Mouse (Mus musculus): Measurements from ENCODE around the gene Cadm1. TPM values are rescaled to one million over a fixed set of nuclear protein-coding genes. Genes with fewer than 3 reads are reported as not detected.
A peak's percentile ranks its signal among the peaks of the same experiment; 100 is the strongest.

Gene Cadm1
- total RNA-seq, 2 experiments from 2014 or later: 3.1 to 4.9 TPM

DNA sequence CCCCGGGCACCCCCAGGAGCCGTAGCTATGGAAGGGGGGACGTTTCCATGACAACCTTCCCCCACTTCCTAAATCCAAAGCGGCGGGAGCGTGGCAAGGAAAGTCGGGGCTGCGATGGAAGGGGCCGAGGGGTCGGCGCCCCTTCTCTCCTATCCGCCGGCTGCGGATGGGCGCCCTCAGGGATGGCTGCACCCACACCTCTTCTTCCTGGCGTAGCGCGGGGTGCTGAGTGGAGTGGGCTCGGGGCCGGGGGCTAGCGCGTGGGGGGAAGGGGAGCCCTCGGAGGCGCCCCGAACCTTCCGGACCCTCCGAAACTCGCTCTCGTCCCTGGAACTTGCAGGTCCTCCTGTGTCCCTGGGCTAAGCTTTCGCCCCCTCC is 560 bp downstream of the Cadm1 start:
- Histone ChIP-seq H3K4me3 (peak overlapping the region; percentile 86), H3K27ac (peak overlapping the region; percentile 75)
- no peak for DNase-seq
- intact Hi-C loops (cut with DNase I): loop anchor here (2.0 kb wide), 1 partner anchor 168 kb away; no protein-coding TSS in a partner anchor
- TF ChIP-seq CTCF (IDR thresholded peaks at IDR 0.05): no peak

DNA sequence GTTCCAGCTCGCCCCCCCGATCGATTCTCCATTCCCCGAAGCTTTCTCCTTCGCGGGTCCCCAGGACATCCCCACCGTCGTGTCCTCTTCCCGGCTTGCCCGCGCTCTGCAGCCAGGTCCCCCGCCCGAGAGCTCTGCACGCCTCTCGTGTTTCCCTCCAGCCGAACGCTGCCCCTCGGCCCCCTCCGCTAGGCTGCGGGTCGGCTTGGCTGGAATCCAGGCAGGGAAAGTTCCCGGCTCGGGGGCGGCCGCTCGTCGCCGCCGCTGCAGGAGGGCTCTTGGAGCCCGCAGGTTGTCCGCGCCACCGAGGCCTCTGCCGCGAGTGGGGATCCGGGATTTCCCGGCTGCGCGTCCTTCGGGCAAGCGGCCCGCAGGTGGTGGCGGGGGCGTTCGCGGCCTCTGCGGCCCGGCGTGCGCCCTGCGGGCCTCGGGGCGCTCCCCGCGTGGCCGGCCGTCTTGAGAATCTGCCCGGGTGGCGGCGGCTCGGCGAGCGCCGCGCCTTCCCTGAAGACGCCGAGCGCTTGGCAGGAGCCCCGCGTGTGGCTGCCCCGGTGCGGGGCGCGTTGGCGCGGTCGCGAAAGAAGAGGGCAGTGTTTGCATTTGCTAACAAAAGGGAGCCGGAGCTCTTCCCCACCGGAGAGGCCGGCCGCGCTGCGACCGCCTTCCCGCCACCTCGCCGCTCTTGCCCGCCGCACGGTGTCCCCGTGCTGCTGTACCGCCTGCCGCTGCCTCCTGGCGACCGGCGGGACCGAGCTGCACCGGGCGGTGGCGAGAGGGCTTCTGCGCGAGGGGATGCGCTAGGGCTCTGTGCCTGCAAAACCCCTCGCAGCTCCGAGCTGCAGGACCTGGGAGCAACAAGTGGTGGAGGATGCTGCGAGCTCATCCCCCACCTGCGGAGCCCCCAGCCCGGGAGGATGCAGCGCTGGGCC is 1.2 kb downstream of the Cadm1 start:
- intact Hi-C loops (cut with DNase I): loop anchor here (2.0 kb wide), 1 partner anchor 168 kb away; no protein-coding TSS in a partner anchor
- peak; percentile 80 for DNase-seq

DNA sequence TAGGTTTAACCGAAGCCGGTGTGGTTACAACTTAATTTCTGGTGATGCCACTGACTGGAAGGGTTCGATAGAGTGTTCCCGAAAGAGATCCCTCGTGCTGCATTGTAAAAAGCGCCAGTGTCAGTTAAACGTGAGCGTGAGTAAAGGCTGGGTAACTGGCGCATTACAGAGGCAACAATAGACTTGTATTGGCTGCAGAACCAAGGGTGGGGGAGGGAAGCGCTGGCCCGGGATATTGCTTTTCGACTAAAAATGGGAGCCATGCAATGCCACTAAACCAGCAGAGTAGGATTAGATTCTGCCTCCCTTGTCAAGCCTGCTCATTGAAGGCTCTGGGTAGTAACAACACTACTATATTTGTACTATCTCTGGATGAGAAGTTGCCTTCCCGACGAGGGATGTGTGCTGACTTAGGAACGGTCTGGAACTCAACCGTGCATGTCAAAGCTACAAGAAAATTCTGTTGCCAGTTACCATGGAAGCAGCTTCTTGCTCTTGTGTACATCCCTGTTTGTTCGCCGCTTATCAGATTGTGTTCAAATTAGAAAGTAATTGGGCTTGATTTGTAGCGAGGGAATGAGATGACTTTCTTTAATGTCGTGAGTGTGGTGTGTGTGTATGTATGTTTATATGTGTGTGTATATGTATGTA is 2.4 kb downstream of the Cadm1 start:
- DNase-seq: no peak
- no peak overlapping the region for H3K27ac ChIP-seq
- H3K4me3 ChIP-seq: peak overlapping the region; percentile 86
- TF ChIP-seq CTCF (IDR thresholded peaks at IDR 0.05): no peak
- intact Hi-C loops (cut with DNase I): no loop called here

More for the DNA sequence above, 1.2 kb downstream of the Cadm1 start:
- H3K27ac ChIP-seq: peak overlapping the region; percentile 75
- peak overlapping the region; percentile 86 for H3K4me3 ChIP-seq
- TF ChIP-seq CTCF (IDR thresholded peaks at IDR 0.05): peak; percentile 48

DNA sequence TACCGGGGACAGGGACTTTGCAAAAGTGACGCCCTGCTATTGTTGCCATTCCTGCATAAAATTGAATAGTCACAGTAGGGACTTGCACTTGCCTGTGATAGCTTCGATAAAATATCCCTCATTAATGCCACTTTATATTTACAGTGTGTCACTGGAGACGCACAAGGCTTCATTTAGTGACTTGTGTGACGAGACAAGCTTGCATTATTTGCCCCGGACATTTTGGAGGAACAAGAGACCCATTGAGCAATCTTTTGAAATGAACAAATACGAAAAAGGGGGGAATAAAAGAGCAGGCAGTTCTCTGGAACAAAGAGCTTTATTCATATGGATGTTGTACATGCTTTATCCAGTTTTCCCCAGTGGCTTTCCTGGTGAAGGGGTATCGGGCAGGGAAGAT is 3.5 kb downstream of the Cadm1 start:
- DNase-seq: no peak
- no peak overlapping the region for H3K27ac ChIP-seq
- intact Hi-C loops (cut with DNase I): no loop called here
- H3K4me3 ChIP-seq: no peak overlapping the region
- TF ChIP-seq CTCF (IDR thresholded peaks at IDR 0.05): no peak

DNA sequence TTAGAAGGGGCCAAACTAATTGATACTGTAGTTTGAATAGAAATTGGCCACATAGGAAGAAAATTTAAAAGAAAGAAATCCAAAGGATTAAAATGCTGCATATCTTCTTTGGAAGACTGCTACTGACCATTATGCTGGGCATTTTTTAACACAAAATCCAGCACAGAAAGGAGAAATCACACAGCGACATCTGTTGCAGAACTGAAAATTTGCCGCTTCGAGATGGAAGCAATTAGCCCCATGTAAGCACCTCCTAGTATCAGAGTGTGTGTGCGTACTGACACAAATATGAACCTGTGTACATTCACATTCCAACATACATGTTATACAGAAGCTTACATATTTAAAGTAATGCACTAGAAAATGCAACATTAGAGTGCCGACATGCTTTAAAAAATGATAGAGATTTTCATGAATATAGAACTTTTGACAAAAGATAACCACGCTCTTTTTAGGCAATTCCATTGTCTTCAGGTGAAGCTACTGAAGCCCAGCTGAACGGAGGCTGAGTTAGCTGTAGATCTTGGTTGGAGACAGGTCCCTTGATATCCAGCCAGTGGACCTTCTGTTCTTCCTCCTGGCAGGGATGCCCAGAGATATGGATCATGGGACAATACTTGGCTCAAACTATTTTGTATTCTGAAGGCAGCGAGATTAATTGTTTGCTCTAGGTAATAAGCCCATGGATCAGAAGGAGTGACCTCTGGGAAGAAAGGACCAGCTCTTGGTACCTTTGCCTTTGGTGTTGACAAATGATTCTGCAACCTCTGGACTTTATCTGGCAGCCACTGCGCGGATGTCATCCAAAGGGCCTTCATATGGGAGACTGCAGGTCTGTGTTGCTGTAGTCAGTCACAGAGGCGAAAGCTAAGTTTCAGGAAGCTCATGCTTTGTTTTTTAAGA is 4.9 kb downstream of the Cadm1 start:
- TF ChIP-seq CTCF (IDR thresholded peaks at IDR 0.05): no peak
- Histone ChIP-seq H3K4me3 (no peak overlapping the region), H3K27ac (no peak overlapping the region)
- no peak for DNase-seq
- intact Hi-C loops (cut with DNase I): no loop called here

DNA sequence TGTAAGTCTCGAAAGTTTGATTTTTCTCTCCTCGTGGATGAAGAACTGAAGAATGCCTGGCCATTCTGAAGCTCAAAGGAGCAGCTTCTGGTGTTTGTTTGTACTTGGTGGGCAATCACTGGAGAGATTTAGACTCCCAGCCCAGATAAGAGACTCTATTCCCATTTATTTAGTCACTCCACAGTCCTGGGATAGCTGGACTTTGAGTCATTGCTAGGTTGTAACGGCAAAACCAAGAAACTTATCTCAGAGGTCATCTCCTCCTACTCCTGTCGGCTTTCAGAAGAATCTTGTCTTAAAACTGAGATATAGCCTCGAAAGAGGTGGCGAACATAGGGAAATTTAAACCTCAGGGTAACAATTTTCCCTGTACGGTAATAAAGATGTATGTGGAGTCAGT is 15.3 kb downstream of the Cadm1 start:
- TF ChIP-seq CTCF (IDR thresholded peaks at IDR 0.05): no peak
- intact Hi-C loops (cut with DNase I): no loop called here
- peak overlapping the region; percentile 58 for H3K4me3 ChIP-seq
- H3K27ac ChIP-seq: no peak overlapping the region
- DNase-seq: no peak

DNA sequence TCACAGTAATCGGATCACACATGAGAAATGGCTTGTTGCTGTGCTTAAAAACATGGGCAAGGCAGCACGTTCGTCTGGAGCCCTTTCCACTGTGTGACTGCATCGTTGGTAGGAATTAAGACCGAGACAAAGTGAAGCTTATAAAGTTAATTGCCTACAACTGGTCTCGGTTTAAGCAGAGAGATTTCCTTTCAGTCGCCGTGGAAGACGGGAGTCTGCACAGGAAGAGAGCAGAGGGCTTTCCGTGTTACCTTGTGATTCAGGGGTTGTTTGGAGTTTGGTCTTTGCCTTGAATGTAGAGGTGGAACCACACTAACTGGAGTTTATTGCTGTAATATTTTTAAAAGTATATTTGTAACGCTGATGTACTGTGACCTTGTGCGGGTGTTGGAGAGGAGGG is 15.7 kb downstream of the Cadm1 start:
- no peak for DNase-seq
- no peak for TF ChIP-seq CTCF (IDR thresholded peaks at IDR 0.05)
- intact Hi-C loops (cut with DNase I): no loop called here
- H3K4me3 ChIP-seq: peak overlapping the region; percentile 58
- no peak overlapping the region for H3K27ac ChIP-seq

DNA sequence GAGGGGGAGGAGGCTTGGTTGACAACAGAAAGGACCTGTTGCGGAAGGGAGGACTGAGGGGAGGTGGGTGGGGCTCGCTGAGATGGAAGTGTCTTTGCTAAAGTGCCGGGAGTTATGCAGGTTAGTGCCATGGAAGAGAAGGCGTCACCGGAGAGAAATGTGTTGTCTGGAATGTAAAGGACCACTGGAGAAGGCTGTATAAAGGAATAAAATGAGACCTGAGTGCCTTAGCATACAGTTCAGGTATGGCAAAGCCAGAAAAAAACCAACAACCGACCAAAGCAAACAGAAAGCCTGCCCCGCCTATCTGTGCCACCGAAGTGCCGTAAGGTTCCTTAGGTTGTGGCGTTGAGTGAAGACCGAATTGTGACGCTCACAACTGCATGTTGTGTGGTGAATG is 18.4 kb downstream of the Cadm1 start:
- Histone ChIP-seq H3K4me3 (no peak overlapping the region), H3K27ac (no peak overlapping the region)
- no peak for DNase-seq
- TF ChIP-seq CTCF (IDR thresholded peaks at IDR 0.05): no peak
- intact Hi-C loops (cut with DNase I): no loop called here

DNA sequence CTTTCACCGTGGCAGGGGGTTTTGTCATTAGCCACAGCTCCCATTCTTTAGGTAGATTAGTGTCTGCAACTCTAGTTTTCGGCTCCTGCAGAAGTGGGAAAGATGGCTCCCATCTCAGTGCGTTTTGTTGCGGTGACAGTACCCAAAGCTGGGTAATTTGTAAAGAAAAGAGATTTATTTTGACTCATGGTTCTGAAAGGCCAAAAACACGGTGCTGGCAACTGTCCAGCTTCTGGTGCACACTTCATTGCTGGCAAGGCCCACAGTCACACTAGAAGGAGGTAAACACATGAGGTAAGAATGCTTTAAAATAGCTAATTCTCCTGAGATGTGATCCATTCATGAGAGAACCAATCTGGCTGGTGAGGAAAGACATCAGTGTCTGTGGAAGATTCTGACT is 18.9 kb downstream of the Cadm1 start:
- DNase-seq: no peak
- Histone ChIP-seq H3K4me3 (no peak overlapping the region), H3K27ac (no peak overlapping the region)
- no peak for TF ChIP-seq CTCF (IDR thresholded peaks at IDR 0.05)
- intact Hi-C loops (cut with DNase I): no loop called here

DNA sequence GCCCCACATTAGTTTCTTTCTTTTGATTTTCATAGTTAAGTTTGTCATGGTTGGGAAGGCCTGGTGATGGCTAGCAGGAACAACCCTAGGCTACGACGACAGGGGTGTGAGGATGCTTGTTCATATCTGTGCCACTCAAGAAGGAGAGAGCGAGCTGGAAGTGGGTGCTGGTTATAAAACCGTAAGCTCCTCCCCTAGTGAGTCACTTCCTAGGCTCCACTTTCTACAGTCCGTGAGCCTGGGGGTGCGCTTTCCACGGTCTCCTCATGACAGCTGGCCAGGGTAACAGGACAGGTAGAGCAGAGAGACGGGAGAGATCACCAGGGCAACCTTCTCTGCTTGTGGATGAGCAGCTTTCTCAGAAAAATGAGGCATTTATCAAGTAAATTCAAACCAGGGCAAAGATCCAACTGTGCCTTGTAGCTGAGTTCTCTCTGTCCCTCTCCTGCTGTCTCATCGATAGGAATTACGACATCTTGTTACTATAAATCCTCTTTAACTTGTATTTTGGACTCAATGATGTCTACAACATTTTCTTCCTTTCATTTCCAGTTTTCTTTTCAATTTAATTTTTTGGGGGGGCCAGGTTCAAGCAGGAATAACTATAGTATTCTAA is 23.1 kb downstream of the Cadm1 start:
- no peak for TF ChIP-seq CTCF (IDR thresholded peaks at IDR 0.05)
- Histone ChIP-seq H3K4me3 (no peak overlapping the region), H3K27ac (no peak overlapping the region)
- intact Hi-C loops (cut with DNase I): no loop called here
- no peak for DNase-seq

DNA sequence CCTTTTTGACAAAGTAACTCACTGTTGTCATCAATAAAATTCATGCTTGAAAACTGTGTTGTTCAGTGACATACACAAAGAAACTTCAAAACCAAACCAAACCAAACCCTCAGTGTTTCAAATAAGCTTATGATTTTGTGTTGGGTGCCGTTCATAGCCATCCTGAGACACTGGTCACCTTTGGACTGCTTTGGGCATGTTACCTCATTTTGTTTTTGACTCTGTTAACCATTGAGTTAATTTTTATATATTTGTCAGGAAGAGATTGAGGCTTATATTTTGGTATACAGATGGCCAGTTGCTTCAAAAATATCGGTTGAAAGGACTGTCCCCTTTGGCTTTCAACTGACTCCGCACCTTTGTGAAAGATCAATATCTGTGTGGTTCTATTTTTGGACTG is 30.8 kb downstream of the Cadm1 start:
- Histone ChIP-seq H3K27ac (no peak overlapping the region), H3K4me3 (no peak overlapping the region)
- TF ChIP-seq CTCF (IDR thresholded peaks at IDR 0.05): no peak
- intact Hi-C loops (cut with DNase I): no loop called here
- DNase-seq: no peak

DNA sequence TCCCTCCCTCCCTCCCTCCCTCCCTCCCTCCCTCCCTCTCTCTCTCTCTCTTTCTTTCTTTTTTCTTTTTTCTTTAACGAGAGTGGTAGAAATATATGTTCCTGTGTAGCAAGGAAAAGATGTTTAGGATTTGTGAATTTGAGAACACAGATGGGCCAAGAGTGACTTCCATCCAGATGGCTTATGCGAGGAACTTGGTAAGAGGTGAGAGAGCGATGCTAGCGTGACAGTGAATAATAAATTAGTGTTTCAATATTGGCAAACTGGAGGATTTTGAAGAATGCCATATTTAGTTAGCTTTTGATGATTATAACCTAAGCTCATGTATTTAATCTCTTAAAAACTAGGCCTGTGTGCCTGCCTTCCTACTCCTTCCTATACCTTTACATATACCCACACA is 31.6 kb downstream of the Cadm1 start:
- TF ChIP-seq CTCF (IDR thresholded peaks at IDR 0.05): no peak
- no peak for DNase-seq
- Histone ChIP-seq H3K27ac (no peak overlapping the region), H3K4me3 (no peak overlapping the region)
- intact Hi-C loops (cut with DNase I): no loop called here
